Mouse (Mus musculus) granulocyte monocyte progenitor cell, adult 5-6 weeks (primary cell): ENCODE results near the gene Ccdc88c. TPM values are rescaled to one million over a fixed set of nuclear protein-coding genes. Genes with fewer than 3 reads are reported as not detected.
"Not testable (repeated sequence)": the region's sequence is repeated elsewhere in the genome, so short reads cannot be mapped to it uniquely, and the experiment has no call there.

ENCODE experiments used
- ATAC-seq: replicated peaks from 2 replicates; pipeline ENCODE4 v1.8.0; 2016; ENCODE audit warnings: mild to moderate bottlenecking, moderate TSS enrichment, inconsistent platforms; ENCODE audit not compliant: poor library complexity, severe bottlenecking
- total RNA-seq, 2 experiments: library from RNA; stranded (forward) in 1 of 2; stranded (reverse) in 1 of 2; fragments of 200-712, 200-1000 nt in 1 of 2; fragments of >200 nt in 1 of 2; fragmentation: Nextera tagmentation in 1 of 2; gene quantifications; 2 replicates each; pipeline ENCODE4 v1.2.3; 2014 to 2017

Ccdc88c gene
- total RNA-seq, 2 experiments from 2014 or later = 70.3 to 92.0 TPM

DNA sequence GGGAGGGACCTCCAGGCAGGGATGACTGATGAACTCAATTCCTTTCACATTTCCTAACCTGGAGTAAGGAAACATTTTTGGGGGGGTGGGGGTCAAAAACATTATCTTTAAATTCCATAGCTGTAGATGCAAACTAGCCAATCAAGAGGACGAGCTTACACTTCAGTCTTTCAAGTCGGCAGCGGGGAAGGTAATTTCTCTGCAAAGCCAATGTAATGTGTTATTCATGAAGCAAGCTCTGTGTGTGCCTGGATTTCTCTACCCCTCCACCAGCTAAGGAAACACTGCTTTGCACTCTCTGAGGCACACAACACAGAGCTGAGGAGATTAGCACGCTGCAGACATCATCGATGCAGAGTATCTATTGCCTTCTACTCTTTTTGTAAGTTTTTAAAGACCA, 9.8 kb downstream of the Ccdc88c start:
- no peak for ATAC-seq

DNA sequence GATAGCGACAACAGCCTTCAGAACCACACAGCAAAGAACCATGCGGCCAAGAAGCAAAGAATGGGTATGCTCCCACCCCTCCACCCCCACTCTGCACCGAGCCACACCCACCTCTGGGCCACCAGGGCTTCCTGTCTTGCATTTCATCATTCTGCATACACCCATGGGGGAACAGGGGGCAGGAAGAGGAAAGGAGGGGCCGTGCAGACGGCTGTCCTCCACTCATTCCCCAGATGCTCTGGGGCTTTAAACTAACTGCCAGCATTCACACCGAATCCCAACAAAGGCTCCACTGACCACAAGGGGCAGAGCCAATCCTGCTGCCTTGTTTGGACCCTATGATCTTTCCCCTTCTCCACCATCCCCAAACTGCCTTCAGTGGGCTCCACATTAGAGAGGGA, 10.9 kb downstream of the Ccdc88c start:
- peak; percentile 85 for ATAC-seq

DNA sequence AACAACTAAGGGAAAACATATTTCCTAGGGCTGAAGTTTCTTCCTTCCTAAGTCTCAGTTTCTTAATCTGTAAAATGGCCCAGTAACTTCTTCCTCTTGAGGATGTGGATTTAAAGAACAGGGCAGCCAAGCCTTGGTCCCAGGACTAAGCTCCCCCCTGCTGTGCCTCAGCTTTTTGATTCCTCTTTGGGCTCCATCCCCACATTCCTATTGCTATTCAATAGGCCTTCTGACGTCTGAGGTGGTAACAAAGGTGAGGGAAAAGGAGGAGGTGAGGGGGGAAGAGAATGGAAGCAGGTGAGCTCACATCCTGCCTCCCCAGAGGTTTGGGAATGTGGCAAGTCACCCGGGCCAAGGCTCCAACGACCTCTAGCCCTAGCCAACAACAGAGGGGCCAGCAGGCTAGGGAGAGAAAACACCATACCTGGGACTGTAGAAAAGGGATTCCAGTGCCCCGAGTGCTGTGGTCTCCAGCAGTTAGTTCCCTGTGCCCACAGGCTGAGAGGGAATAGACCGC, 12.4 kb downstream of the Ccdc88c start:
- ATAC-seq = no peak

DNA sequence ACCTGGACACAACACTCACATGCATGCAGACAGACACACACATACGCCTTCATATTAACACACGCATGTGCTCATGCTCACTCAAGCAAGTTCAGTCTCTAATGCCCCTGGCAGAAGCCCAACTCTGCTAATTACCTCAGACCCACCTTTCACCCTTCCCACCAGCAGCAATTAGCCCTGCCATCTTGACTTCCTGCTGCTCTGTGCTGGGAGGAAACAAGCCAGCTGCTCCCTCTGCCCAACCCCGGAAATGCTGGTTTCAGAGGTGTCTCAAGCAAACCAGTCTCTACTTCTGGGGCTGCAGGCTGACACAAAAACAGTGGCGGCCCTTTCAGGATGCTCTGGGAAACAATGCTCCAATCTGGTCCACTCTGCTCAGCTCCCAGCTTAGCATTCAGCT, 12.9 kb downstream of the Ccdc88c start:
- peak; percentile 64 for ATAC-seq

DNA sequence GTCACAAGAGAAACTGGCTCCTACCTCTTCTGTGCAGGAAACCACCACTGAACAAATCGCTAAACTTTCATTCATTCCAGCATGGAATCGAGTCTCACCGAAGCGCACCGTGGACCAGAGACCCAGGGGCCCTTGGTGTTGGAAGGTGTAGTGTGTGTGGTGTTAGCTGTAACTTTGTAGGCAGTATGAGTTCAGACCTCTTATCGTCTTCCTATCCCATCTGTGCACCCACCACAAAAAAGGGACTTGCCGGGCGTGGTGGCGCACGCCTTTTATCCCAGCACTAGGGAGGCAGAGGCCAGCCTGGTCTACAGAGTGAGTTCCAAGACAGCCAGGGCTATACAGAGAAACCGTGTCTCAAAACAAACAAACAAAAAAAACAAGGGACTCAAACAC, 13.7 kb downstream of the Ccdc88c start:
- no peak for ATAC-seq

DNA sequence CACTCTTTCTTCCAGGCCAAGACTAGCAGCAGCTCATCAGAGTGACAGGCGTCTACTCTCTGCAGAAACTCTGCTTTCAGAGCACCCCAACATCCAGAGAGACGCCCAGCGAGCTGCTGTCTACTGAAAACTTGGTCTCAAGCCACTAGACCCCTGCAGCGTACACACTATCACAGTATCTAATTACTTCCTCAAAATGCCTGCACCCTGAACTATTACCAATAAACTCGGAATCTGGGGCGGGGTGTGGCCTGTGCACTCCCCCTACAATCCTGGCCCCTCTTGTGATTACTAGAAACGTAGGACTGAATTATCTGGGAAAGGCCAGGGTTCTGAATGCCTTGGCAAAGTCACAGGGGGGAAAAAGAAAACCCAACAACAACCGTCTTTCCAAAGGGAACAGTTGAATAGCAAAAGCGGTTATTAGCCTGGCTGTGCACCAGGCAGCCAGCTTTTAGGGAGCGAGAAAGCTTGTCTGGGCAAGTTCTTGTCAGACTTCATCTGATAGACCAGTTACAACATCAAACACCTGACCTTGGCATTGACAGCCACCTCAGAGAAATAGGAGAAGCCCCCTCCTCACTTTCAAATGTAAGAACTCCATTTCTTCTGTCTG, 14.2 kb downstream of the Ccdc88c start:
- peak; percentile 36 for ATAC-seq

DNA sequence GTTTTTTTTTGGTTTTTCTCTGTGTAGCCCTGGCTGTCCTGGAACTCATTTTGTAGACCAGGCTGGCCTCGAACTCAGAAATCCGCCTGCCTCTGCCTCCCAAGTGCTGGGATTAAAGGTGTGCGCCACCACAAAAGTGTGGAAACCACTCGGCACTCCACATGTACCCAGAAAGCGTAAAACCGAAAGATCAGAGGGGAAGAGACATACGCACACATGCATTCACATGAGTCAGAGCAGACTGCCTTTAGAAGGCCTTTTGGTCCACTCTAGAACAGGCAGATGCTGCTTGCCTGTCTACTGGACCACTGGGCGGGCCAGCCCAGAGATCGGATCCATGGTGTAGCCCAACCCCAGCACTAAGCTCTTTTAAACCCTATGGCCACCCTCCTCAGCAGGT, 15.2 kb downstream of the Ccdc88c start:
- not testable (repeated sequence) for ATAC-seq

DNA sequence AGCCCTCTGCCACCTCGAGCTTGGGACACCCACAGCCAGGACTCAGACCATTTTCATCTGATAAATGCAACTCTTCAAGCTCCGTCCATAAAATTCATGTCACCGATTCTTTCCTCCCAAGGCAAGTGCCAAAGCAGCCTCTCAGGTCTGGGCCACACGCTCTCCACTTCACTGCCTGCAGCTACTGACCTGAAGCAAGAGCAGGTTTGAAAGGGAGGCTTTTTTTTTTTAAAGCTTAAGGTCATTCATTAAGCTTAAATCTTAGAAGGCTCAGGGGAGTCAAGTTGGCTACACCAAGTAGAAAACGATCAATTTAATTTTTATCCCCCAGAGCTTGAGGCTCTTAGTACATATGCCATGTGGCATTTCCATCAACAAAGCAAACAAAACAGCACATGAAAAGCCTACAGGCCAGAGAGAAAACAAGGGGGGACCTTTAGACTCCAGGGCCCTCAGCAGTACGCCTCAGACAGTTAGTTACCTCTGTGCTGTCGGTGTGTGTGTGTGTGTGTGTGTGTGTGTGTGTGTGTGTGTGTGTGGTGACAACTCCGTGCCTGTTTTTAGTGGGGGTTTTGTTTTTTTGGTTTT, 15.7 kb downstream of the Ccdc88c start:
- no peak for ATAC-seq

DNA sequence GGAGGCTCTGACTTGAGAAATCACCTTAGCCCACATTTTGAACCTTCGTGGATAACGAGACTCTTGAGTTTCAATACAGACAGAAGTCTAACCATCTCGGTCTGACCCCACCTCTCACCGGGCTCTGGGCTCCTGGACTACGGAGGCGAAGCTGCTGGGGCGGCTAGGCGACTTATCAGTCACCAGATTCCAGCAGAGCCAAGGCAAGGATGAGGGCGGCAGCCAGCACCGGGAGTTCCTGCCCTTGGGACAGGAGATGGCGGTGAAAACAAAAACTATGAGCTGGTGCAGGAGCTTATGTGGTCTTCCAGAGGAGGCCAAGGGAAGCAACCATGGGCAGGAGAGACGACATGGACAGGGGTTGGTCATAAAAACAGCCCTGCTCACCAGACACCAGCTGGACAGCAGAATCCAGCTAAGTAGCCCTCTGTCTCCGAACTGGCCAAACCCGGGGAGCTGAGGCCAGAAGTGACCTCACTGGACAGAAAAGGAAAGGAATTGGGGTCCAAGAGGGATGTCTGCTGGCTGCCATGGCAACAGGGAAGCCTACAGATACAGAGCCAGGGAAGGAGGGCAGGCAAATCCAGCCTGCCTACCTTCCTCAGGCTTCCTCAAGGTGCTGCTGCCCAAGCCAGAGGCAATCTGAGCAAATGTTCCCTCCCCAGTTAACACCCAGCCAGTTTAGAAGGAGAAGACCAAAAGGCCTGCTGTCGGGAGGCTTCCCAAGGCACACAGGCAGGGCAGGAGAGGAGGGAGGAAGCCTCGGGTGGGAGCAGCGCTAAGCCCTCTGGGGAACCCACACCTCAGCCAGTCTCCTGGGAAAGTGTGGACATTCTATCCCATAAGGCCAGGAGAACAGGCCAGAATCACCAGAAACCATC, 16.4 kb downstream of the Ccdc88c start:
- no peak for ATAC-seq

DNA sequence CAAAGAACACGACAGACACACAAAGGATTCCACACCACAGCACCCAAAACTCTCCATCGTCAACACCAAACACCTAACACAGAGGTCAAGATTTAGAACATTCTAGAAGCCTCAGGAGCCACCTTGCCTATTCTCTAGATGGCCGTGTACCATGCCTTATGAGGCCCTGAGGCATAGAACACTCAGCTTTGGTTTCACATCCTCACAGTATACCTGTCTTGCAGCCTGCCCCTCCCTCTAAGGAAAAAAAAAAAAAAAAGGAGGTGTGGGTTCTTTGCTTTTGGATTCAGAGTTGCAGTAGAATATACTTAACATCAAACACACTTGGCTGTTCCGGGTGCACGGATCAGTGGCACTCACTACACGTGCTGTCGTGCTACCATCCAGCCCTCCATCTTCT, 17.8 kb downstream of the Ccdc88c start:
- no peak for ATAC-seq

DNA sequence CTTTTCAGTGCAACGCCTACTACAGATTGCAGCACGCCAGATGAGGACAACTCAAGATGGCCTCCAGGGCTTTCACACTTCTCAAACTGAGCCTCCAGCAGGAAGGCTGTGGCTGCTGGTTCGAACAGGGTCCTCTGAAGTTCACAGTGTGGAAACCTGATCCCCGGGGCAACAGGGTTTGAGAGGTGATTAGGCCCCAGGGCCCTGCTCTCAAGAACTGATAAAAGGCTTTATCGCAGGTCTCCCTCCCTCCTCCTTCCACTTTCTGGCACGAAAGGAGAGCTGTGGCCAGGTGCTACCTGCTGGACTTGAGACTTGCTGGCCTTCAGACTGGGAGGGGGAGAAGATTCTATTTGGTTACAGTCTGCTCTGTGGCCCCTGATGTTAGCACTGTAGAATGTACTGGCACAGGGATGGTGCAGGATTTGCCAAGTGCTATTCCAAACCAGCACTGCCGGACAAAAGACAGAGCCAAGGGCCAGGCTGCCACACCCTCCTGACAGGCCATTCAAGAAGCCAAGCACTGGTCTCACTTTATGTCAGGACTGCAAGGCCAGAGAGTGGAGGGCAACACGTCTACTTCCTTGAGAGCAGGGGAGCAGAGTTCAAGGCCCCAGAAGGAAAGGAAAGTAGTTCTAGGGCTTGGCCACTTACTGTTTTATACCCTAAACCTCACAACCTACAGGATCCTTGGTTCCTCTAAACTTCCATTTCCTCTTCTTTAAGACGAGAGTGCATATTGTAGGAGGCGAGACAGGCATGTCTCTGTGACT, 18.5 kb downstream of the Ccdc88c start:
- ATAC-seq = no peak

DNA sequence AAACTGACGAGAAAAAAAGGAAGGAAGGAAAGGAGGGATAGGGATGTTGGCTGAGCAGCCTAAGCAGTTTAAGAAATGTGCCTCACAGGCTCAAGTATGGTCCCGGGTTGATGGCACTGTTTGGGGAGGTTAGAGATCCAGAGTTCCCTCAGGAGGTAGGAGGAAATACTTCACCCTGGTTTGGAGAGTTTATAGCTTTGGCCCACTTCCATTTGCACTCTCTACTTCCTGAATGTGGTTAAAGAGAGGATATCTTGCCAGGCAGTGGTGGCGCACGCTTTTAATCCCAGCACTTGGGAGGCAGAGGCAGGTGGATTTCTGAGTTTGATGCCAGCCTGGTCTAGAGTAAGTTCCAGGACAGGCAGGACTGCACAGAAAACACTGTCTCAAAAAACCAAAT, 19.6 kb downstream of the Ccdc88c start:
- peak; percentile 47 for ATAC-seq

DNA sequence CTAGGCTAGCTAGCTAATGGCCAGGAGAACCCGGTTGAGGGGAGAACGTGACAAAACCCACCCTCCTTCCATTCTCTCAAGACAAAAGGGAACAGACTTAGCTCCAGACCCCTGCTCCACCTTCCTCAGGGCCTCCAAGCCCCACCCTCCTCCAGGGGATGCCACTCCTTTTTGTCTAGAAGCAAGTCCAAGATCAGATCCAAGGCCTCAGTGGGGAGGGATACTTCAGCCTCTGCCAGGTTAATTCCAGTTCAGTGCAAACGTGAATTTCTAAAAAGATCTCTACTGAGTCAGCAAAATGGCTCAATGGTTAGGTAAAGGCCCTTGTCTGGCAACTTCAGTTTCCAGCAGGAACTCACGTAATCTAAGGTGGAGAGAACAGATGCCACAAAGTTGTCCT, 20.2 kb downstream of the Ccdc88c start:
- ATAC-seq = no peak

DNA sequence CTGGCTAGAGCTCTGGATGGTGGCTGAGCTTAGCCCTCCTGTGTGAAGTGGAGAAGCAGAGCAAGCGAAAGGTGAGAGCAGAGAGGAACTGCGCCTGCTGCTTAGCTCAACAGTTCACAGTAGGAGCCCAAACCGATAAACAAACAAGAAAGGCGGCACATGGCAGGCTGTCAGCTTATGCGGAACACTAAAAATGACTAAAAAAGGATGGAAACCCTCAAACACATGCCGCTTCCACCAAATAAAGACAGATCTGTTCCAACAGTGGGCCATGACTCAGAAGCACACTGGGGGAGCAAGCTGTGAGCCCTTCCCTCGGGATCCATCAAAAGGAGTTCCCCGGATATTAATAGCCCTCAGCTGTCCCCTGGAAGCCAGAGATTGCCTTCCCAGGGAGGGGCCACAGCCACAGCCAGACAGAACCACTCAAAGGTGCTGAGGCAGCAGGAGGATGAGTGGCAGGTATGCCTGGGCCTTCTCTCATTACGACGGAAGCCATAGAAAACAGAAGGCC, 20.8 kb downstream of the Ccdc88c start:
- no peak for ATAC-seq

DNA sequence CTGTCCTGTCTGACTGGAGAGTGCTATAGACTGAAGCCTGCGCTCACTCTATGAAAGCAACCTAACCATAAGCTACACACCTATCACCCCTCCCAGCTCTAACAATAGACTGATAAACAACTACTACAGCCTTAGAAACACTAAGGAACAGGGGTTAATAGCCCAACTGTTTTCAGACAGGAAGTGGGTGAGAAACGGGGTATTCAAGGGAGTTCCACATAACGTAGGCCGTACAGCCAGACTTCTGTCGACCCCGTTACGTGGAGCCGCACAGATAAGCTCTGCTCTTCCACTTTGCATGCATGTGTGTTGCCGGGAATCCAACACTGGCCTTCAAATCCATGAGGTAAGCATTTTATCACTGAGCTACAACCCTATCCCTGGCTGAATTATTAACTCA, 21.4 kb downstream of the Ccdc88c start:
- ATAC-seq = no peak

DNA sequence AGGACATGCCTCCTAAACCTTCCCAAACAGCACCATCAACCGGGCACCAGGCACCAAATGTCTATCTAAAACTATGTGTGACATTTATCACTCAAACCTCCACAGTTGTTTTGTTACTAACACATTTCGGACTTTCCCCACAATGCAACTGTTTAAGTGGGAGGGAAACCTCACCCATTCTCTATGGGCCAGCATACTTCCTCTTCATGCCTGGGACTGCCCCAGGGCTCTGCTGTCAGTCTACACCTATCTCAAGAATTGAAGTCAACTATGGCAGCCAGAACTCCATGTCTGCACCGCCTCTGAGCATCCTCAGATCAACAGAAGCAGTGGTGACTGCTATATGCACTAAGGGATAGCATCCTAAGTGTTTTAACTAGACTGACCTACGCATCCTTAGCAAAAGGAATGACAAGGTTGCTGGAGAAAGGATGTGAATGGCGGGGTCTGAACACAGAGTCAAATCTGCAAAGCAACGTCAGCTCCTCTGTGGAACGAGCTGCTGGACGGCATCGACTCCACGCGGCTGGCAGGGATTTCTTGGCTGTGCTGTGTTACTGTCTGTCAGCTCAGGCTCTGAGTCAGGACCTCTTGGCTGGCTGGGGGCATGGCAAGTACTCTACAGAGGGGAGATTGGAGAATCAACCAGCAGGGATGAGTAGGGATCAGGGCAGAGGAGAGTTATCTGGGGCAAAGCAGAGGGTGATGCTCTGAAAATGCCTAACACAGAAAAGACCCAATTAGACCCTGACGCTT, 23.0 kb downstream of the Ccdc88c start:
- peak; percentile 69 for ATAC-seq

DNA sequence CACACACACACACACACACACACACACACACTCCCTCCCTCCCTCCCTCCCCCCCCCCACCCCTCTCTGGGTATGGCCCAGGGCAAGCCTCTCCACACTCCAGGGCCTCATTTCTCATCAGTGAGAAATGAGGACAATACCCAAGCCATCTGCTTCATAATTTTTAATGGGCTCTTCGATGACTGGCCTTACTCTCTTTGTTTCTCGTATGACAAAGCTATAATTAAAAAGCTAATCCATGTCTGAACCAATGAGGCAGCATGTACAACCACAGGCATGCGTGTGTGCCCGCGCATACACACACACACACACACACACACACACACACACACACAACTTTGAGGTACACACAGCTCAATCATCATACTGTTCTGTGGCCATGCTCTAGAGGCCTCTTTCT, 23.9 kb downstream of the Ccdc88c start:
- no peak for ATAC-seq

DNA sequence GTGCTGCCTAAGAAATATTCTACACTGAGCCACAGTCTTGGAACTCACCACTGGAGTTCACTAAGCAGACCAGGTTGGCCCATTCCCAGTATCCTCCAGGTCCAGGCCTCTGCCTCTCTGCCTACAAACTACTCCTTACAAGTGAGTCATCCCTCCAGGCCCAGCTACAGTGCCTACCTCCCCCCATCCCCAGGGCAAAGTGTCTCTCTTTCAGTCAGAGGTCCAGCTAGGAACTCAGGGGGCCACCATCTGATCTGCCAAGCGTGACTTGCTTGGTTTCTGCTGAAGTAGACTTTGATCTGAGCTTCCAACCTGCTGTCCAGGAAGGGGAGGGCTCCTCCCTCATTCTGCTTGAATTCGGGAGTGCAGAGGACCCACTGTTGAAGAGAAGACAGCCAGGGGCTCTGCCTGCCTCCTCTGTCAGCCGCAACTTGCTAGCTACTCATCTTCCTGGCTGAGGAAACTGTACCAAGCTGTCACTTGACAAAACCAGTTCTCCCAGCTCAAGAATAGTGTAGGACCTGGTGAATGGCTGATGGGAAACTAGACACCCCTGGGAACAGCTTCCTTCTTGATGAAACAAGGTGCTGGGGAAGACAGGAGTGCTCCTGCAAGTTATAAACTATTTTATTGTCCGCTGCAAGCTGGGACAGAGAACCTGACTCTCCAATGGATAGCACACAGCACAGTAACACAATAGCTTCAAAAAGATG, 25.9 kb downstream of the Ccdc88c start:
- no peak for ATAC-seq
